24 mouse cellular contexts compared by ENCODE assay signal in genomic region chr5:121958551-121958950, GRCm38 (mm10).
"Had no signal": no experiment of that assay in that cellular context is flagged by ENCODE, and none has a peak within 500 bp of the region (broad histone marks: within the 10 kb centered on the region; RNA-seq: fewer than 3 reads in every experiment).

No protein-coding gene starts in this region.

- DNase-seq: gastrocnemius, postnatal 14 days; gastrocnemius, postnatal 36 days; heart, adult 11 months; heart, adult 2 months; heart, postnatal 14 days; heart, postnatal 36 days; kidney, adult 11 months; kidney, adult 2 months; kidney, adult 9 months; kidney, postnatal 14 days; kidney, postnatal 36 days; layer of hippocampus, adult 9-11 months; layer of hippocampus, postnatal 36 days had no signal

- H3K4me3 ChIP-seq: heart, adult 2 months; heart, embryonic 13.5 days; heart, embryonic 15.5 days; hindbrain, embryonic 15.5 days; kidney, embryonic 15.5 days; limb, embryonic 13.5 days; limb, embryonic 15.5 days; liver, embryonic 12.5 days had no signal

- H3K9me3 ChIP-seq: heart, embryonic 13.5 days; heart, embryonic 15.5 days; hindbrain, embryonic 15.5 days; kidney, embryonic 15.5 days; limb, embryonic 13.5 days; limb, embryonic 15.5 days; liver, embryonic 12.5 days had no signal

- H3K4me2 ChIP-seq: heart, embryonic 11.5 days; heart, embryonic 13.5 days; heart, embryonic 15.5 days; hindbrain, embryonic 15.5 days; kidney, embryonic 15.5 days; limb, embryonic 13.5 days; limb, embryonic 15.5 days; liver, embryonic 12.5 days had no signal

- H3K27ac ChIP-seq: heart, adult 2 months; heart, embryonic 13.5 days; heart, embryonic 15.5 days; hindbrain, embryonic 15.5 days; kidney, embryonic 15.5 days; kidney, postnatal 0 days; limb, embryonic 13.5 days; limb, embryonic 15.5 days; liver, embryonic 12.5 days; liver, embryonic 14.5 days had no signal

- H3K9ac ChIP-seq: heart, embryonic 13.5 days; heart, embryonic 15.5 days; hindbrain, embryonic 15.5 days; kidney, embryonic 15.5 days; limb, embryonic 13.5 days; limb, embryonic 15.5 days; liver, embryonic 12.5 days; liver, embryonic 14.5 days had no signal

- ATAC-seq: intestine, embryonic 16.5 days; liver, embryonic 12.5 days had no signal

- H3K4me1 ChIP-seq: liver, embryonic 12.5 days had no signal

- H3K27me3 ChIP-seq: heart, embryonic 15.5 days; hindbrain, embryonic 15.5 days; kidney, embryonic 15.5 days; limb, embryonic 15.5 days; liver, embryonic 12.5 days had no signal

- H3K36me3 ChIP-seq: heart, embryonic 13.5 days; heart, embryonic 15.5 days; hindbrain, embryonic 15.5 days; kidney, embryonic 15.5 days; limb, embryonic 13.5 days; limb, embryonic 15.5 days; liver, embryonic 12.5 days had no signal
